Mouse (Mus musculus) gastrocnemius, adult 2 months (tissue): ENCODE measurements around the gene C1qtnf6. TPM values are rescaled to one million over a fixed set of nuclear protein-coding genes. Genes with fewer than 3 reads are reported as not detected.

Source experiments
- DNase-seq: peaks from one replicate; pipeline ENCODE4 v3.0.0; 2022
- H3K27ac ChIP-seq: fragments of 200-600 bp; 2 replicates; pipeline ENCODE4 v1.8.1; 2022; ENCODE audit warnings: mild to moderate bottlenecking
- H3K4me3 ChIP-seq: fragments of 200-600 bp; 2 replicates; pipeline ENCODE4 v1.8.1; 2022; ENCODE audit warnings: mild to moderate bottlenecking, moderate library complexity
- CTCF ChIP-seq: fragments of 200-600 bp; IDR thresholded peaks from 2 replicates; pipeline ENCODE4 v1.8.1; 2022; ENCODE audit warnings: antibody characterized with exemption, mild to moderate bottlenecking, moderate library complexity
- intact Hi-C: fragments of 180-260 bp; cut with DNase I; formaldehyde crosslinking; loops from one replicate; pipeline ENCODE4 v1.15.1; 2025
- total RNA-seq, 2 experiments: library from RNA; stranded (reverse); gene quantifications; 2 replicates each; pipeline ENCODE4 v1.2.3; 2021

C1qtnf6 gene
- total RNA-seq, 2 experiments from 2014 or later, result 2.7 to 7.6 TPM

GRCm38 (mm10) chr15:78557693-78558535 is 26.7 kb upstream of the C1qtnf6 start:
- H3K27ac ChIP-seq, result no peak overlapping the region
- DNase-seq, result no peak
- intact Hi-C loops, result no loop called here
- no peak for TF ChIP-seq CTCF
- H3K4me3 ChIP-seq, result no peak overlapping the region

- intact Hi-C loops, result no loop called here
- DNase-seq, result no peak
- H3K4me3 ChIP-seq, result peak overlapping the region; percentile 45
Observed at GRCm38 (mm10) chr15:78554545-78555313, 23.5 kb upstream of the C1qtnf6 start.

GRCm38 (mm10) chr15:78549189-78549734 is 18.0 kb upstream of the C1qtnf6 start:
- intact Hi-C loops, result no loop called here
- no peak for DNase-seq
- TF ChIP-seq CTCF, result no peak

More at GRCm38 (mm10) chr15:78554545-78555313, 23.5 kb upstream of the C1qtnf6 start:
- peak overlapping the region; percentile 38; the same call in 1 of the 2 replicates for H3K27ac ChIP-seq
- TF ChIP-seq CTCF, result no peak

DNA sequence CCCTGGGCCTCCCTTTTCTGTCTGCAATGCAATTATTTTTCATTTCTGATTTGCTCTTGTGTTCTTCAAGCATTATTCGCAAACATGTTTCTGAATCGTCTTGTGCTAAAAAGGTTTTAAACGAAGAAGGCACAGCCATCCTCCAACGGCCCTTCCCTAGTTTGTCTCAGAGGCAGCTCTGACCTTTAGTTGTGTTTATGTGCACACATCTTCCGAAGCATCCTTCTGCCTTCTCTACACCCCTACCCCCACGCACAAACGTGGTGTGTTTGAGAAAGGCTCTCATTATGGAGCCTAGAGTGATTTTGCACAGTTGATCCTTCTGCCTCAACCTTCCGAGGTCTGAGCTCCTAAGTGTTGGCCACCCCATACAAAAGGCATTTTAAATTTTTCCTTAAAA is 17.5 kb upstream of the C1qtnf6 start:
- no peak for TF ChIP-seq CTCF
- DNase-seq, result no peak
- intact Hi-C loops, result no loop called here

More at GRCm38 (mm10) chr15:78549189-78549734, 18.0 kb upstream of the C1qtnf6 start:
- Histone ChIP-seq H3K4me3 (no peak overlapping the region), H3K27ac (no peak overlapping the region)

GRCm38 (mm10) chr15:78548336-78548665 is 17.1 kb upstream of the C1qtnf6 start:
- peak; percentile 46 for DNase-seq
- H3K27ac ChIP-seq, result peak overlapping the region; percentile 69
- TF ChIP-seq CTCF, result no peak
- no peak overlapping the region for H3K4me3 ChIP-seq
- intact Hi-C loops, result no loop called here

More for the DNA sequence above, 17.5 kb upstream of the C1qtnf6 start:
- Histone ChIP-seq H3K27ac (peak overlapping the region; percentile 69; the same call in 1 of the 2 replicates), H3K4me3 (no peak overlapping the region)

DNA sequence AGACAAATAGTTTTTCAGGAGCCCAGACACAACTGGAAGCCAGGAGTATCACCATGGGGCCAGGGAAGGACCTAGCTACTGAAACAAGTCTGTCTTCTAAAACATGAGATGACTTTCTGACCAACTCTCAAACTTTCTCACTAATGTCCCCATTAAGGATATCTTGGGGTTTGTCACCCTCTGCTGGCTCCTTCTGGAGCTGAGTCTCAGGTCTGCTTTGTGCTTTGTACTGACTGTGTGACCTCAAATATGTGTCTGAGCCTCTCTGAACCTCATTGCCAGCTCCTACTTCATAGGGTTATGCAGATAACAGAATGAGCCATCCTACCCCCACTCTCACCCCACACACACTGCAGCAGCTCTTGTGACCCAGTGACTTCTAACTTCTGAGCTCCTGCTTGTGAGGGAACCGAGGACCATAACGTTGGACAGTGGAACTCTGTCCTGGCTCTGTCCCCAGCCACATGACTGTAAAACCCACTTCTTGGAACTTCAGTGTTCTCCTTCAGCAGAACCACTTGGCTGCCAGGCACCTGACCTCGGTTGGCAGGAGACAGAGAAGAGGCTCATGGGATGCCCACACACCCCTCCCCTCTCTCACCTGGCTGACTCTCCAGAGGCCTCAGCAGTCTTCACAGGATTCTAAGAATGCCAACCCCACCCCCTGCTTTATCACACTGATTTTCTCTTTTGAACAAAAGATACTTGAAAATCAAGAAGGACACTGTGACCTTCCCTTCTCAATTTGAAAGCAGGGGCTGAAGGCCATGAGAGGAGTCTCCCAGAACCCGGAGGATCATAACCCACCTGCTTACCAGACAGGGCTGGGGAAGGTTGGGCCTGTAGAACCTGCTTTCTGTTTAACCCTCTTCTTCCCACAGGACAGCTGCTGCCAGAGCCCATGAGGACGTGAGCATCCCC is 16.5 kb upstream of the C1qtnf6 start:
- peak overlapping the region; percentile 69 for H3K27ac ChIP-seq
- no peak overlapping the region for H3K4me3 ChIP-seq
- peak; percentile 78 for DNase-seq
- intact Hi-C loops, result no loop called here
- peak; percentile 51 for TF ChIP-seq CTCF

DNA sequence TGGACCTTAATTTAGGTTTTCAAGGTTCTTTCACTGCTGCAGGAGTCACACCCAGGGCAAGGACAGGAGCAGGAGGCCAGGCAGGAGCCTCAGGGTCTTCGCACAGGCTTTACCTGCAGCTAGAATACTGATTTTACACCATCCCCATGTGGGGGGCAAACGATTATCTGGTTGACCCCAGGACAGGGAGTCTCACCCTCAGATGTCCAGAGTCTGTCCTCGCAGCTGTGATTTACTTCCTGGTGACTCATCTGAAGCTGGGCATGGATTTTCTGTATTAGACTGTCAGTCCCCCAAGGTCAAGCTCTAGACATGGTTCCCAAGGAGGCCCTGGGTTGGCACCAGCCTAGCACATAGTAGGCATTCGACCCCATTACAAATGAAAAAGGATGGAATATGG is 14.8 kb upstream of the C1qtnf6 start:
- intact Hi-C loops, result no loop called here
- DNase-seq, result no peak
- Histone ChIP-seq H3K27ac (no peak overlapping the region), H3K4me3 (no peak overlapping the region)
- TF ChIP-seq CTCF, result no peak

- intact Hi-C loops, result no loop called here
- no peak for TF ChIP-seq CTCF
- H3K27ac ChIP-seq, result no peak within 1 kb of the TSS
- DNase-seq, result no peak
- no peak within 1 kb of the TSS for H3K4me3 ChIP-seq
Observed at GRCm38 (mm10) chr15:78544561-78545001, 13.4 kb upstream of the C1qtnf6 start, which contains the start of gene Sstr3. Gene Sstr3, minus strand, starts transcription at chr15:78544685.

DNA sequence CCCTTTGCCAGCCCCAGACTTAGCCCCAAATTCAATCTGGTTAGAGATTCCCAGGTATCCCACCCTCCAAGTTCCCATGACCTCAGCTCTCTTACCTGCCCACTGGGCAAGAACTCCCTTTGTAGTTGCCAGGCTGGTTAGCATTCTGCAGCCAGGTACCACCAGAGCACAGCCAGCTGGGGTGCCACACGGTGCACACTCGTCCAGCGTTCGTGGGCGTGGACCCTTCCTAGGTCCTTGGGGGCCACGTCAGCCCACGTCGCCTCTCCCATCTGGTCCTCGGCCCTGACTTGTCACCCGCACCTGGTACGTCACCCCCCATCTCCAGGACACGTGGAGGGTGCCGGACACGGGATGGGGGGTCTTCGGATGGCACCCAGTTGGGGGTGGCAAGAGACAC is 12.8 kb upstream of the C1qtnf6 start:
- Histone ChIP-seq H3K4me3 (no peak overlapping the region), H3K27ac (no peak overlapping the region)
- intact Hi-C loops, result no loop called here
- no peak for TF ChIP-seq CTCF
- DNase-seq, result no peak

DNA sequence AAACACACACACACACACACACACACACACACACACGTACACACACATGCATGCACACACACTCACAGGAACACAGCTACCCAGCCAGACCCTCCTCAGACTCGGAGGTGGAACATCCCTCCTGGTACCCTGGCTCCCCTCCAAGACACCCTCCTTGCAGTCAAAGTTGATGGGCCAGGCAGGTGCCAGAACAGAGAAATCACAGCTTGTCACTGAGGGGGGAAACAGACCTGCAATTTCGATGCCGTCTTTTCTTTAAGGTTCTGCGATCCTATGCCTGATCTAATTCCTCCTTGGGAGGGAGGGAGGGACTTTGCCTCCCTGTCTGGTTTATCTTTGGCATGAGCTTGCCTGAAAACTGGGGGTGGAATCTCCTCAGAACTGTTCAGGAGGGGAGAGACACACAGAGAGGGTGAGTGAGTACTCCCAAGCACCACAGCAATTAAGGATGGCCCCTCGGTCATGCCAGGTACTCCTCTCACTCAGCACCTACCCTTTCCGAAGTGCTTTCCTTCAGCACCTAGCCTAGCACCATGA is 11.6 kb upstream of the C1qtnf6 start:
- no peak for TF ChIP-seq CTCF
- no peak for DNase-seq
- intact Hi-C loops, result no loop called here
- Histone ChIP-seq H3K4me3 (no peak overlapping the region), H3K27ac (no peak overlapping the region)

DNA sequence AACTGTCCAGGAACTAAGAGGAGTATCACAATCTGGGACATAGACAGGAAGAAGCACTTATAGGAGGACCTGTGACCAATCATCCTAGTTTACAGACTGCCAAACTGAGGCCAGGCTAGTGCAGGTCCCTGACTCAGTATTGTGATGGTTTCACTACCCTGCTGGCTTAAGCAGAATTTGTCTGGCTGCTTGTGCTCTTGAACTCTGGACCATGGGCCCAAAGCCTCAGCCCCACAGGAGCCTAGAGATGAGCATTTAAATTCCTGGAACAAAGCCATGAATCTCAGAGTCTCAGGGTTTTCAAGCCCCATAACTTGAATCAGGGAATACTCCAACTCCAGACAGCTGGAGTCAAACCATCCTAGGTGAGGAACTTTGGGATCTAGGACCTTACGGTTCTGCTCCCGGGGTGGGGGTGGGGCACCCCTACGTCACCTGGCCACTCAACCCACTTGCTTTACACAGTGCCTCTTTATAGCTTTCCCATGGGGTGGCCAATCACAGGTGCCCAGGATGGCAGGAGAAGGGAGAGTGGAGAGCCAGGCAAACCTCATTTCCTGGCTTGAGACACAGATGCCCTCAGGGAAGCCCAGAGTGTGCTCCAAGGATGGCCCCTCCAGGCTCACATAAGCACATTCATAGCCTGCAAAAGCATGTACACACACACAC is 11.0 kb upstream of the C1qtnf6 start:
- intact Hi-C loops, result no loop called here
- DNase-seq, result no peak
- H3K4me3 ChIP-seq, result no peak overlapping the region
- no peak for TF ChIP-seq CTCF
- no peak overlapping the region for H3K27ac ChIP-seq
